Mouse (Mus musculus) embryonic facial prominence, embryonic 15.5 days (tissue): ENCODE measurements around the gene Lman2. TPM values are rescaled to one million over a fixed set of nuclear protein-coding genes. Genes with fewer than 3 reads are reported as not detected.

Experiments used
- ATAC-seq: fragments of 200-750 bp; cut with Nextera tagmentation; 2 replicates; pipeline ENCODE4 v1.8.0; 2017; ENCODE audit warnings: low read depth, moderate TSS enrichment; ENCODE audit not compliant: insufficient number of reproducible peaks, low FRiP score, low TSS enrichment
- H3K27ac ChIP-seq: fragments of 300-500 bp; sonication (generic); replicated peaks from 2 replicates; pipeline ENCODE4 v1.5.1; 2015; ENCODE audit warnings: mild to moderate bottlenecking, inconsistent platforms
- H3K27me3 ChIP-seq: fragments of 300-500 bp; sonication (generic); 2 replicates; pipeline ENCODE4 v1.6.1; 2015; ENCODE audit warnings: inconsistent platforms
- H3K36me3 ChIP-seq: fragments of 300-500 bp; sonication (generic); 2 replicates; pipeline ENCODE4 v1.6.1; 2015; ENCODE audit warnings: mild to moderate bottlenecking, inconsistent platforms
- H3K4me1 ChIP-seq: fragments of 300-500 bp; sonication (generic); 2 replicates; pipeline ENCODE4 v1.6.1; 2015; ENCODE audit warnings: inconsistent platforms
- H3K4me2 ChIP-seq: fragments of 300-500 bp; sonication (generic); replicated peaks from 2 replicates; pipeline ENCODE4 v1.6.1; 2015; ENCODE audit warnings: mild to moderate bottlenecking, inconsistent platforms
- H3K4me3 ChIP-seq: fragments of 300-500 bp; sonication (generic); replicated peaks from 2 replicates; pipeline ENCODE4 v1.5.1; 2015; ENCODE audit warnings: mild to moderate bottlenecking, inconsistent platforms
- H3K9ac ChIP-seq: fragments of 300-500 bp; sonication (generic); 2 replicates; pipeline ENCODE4 v1.6.1; 2015; ENCODE audit warnings: inconsistent platforms
- H3K9me3 ChIP-seq: fragments of 300-500 bp; sonication (generic); replicated peaks from 2 replicates; pipeline ENCODE4 v1.6.1; 2016; ENCODE audit warnings: inconsistent platforms
- WGBS: fragments of 180-500 bp; shearing (Covaris S2); methylation state at CpG from one replicate; pipeline ENCODE4 v1.1.7; 2015; 5-methylcytosine and 5-hydroxymethylcytosine counted together
- polyA plus RNA-seq: library from polyadenylated mRNA; unstranded; fragments of >200 nt; fragmentation: Nextera tagmentation; extraction: Ambion mirVana; gene quantifications from 2 replicates; pipeline ENCODE4 v1.2.1, GENCODE M21; 2015

Lman2 gene
- polyA plus RNA-seq, 1 experiment from 2014 or later, result 100.0 TPM

DNA sequence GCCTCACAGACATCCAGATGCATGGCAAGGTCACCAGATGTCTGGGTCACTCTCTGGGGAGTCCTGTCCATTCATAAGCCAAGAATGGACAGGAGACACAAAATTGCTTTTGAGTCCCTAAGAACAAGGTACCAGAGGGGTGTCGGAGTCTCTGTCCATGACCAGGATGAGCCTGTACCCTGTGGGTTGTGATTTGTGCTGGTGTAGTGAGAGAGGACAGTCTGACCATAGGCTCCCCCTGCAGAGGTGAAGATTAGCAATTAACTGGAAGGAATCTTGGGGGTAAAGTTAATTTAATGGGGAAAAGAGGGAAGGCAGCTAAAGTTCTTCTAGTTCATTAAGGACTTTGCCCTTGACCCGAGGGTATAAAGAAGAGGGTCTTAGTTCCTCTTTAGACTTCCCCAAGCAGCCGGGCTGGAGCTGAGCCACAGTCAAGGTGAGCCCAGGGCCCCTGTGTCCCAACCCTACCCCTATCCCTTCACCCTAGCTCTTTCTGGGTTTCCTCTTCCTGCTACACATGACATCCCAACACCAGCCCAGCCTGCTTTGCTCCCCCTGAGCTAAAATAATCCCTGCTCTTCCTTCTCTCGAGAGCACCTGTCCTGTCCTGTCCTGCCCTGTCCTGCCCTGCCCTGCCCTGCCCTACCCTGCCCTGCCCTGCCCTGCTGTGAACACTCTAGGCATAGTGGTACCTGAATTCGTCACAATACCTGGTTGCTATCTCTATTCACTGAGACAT, 36.9 kb upstream of the Lman2 start:
- H3K36me3 ChIP-seq, result no peaks in the 10 kb centered on the region
- WGBS, result 67% methylated on average over 5 of the region's 5 CpGs
- H3K4me1 ChIP-seq, result no peaks in the 10 kb centered on the region
- no peaks in the 10 kb centered on the region for H3K9me3 ChIP-seq
- H3K4me3 ChIP-seq, result no peak overlapping the region
- H3K27ac ChIP-seq, result no peak overlapping the region; the same call in 1 of the 2 replicates
- no peak overlapping the region for H3K4me2 ChIP-seq
- H3K9ac ChIP-seq, result no peak overlapping the region
- ATAC-seq, result no peak
- H3K27me3 ChIP-seq, result 0 out of 2 replicates have a peak, but pooled peaks cover 3% of the 10 kb centered on the region

- H3K4me2 ChIP-seq, result no peak within 1 kb of the TSS
- H3K27ac ChIP-seq, result no peak within 1 kb of the TSS
- H3K9ac ChIP-seq, result no peak within 1 kb of the TSS
- H3K36me3 ChIP-seq, result no peaks in the 10 kb centered on the region
- WGBS, result 79% methylated on average over 1 of the region's 1 CpGs
- 0 out of 2 replicates have a peak, but pooled peaks cover 3% of the 10 kb centered on the region for H3K27me3 ChIP-seq
- no peak for ATAC-seq
- H3K4me1 ChIP-seq, result no peaks in the 10 kb centered on the region
- H3K9me3 ChIP-seq, result no peaks in the 10 kb centered on the region
- no peak within 1 kb of the TSS for H3K4me3 ChIP-seq
Observed at GRCm38 (mm10) chr13:55398088-55398487, 35.5 kb upstream of the Lman2 start, which contains the start of gene Slc34a1. Gene Slc34a1, plus strand, starts transcription at chr13:55398187.

GRCm38 (mm10) chr13:55392933-55393332, 30.4 kb upstream of the Lman2 start:
- Histone ChIP-seq H3K27ac (no peak overlapping the region), H3K4me2 (no peak overlapping the region), H3K9ac (no peak overlapping the region), H3K36me3 (no peaks in the 10 kb centered on the region), H3K9me3 (no peaks in the 10 kb centered on the region), H3K4me3 (no peak overlapping the region), H3K27me3 (no peaks in the 10 kb centered on the region), H3K4me1 (no peaks in the 10 kb centered on the region)
- no peak for ATAC-seq
- 69% methylated on average over 4 of the region's 4 CpGs for WGBS

- no peak overlapping the region for H3K9ac ChIP-seq
- 68% methylated on average over 1 of the region's 1 CpGs for WGBS
- no peak overlapping the region for H3K27ac ChIP-seq
- H3K4me2 ChIP-seq, result no peak overlapping the region
- no peak for ATAC-seq
- no peaks in the 10 kb centered on the region for H3K36me3 ChIP-seq
- no peaks in the 10 kb centered on the region for H3K9me3 ChIP-seq
- H3K27me3 ChIP-seq, result no peaks in the 10 kb centered on the region
- H3K4me3 ChIP-seq, result no peak overlapping the region
- no peaks in the 10 kb centered on the region for H3K4me1 ChIP-seq
Observed at GRCm38 (mm10) chr13:55391626-55392029, 29.0 kb upstream of the Lman2 start.

DNA sequence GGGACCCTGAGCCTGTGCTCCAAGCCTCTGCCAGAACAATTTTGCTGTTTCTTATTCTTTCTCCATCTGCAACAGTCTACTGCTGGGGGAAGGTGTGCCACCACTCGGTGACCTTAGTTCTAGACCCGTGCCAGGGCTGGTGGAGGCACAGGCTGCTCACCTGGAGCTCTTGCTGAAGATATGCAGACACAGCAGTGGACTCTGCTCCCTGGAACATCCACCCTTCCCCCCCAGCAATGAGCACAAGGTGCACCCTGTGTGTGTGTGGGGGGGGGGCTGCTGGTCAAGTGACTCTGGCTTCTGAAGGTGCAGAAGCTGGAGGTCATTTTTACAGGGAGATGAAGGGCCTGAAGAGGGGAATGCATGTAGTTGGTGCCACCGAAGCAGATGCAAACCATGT, 28.1 kb upstream of the Lman2 start:
- ATAC-seq, result no peak
- Histone ChIP-seq H3K36me3 (no peaks in the 10 kb centered on the region), H3K27ac (no peak overlapping the region), H3K27me3 (no peaks in the 10 kb centered on the region), H3K4me1 (no peaks in the 10 kb centered on the region), H3K9ac (no peak overlapping the region), H3K4me3 (no peak overlapping the region), H3K4me2 (no peak overlapping the region), H3K9me3 (no peaks in the 10 kb centered on the region)
- 83% methylated on average over 3 of the region's 3 CpGs for WGBS

- Histone ChIP-seq H3K27ac (no peak overlapping the region), H3K27me3 (peaks cover 40% of the 10 kb centered on the region)
- 81% methylated on average over 4 of the region's 4 CpGs for WGBS
Observed at GRCm38 (mm10) chr13:55381790-55382189, 19.2 kb upstream of the Lman2 start.

DNA sequence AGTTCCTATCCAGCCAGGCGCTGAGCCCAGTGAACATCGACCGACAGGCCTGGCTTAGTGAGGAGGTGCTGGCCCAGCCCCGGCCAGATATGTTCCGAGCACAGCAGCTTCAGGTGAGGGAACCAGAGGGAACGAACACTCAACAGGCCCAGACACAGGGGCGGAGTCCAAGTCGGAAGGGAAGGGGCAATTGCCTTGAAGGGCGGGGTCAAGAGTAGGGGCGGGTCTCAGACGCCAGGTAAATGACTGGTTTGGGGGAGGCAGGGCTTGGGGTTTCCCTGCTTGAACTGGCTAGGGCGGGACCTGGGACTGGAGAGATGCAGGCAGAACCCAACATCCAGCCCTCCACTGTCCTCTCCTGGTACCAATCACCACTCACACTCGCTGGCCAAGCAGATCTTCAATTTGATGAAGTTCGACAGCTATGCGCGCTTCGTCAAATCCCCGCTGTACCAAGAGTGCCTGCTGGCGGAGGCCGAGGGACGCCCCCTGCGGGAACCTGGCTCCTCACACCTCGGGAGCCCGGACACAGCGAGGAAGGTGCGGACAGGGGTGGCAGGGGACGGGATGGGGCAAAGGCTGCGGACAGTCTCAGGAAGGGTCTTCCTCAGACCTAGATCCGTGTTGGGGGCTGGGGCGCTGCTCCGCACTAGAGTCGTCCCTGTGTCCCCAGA, 16.5 kb upstream of the Lman2 start:
- 7% methylated on average over 32 of the region's 32 CpGs for WGBS
- Histone ChIP-seq H3K9me3 (no peaks in the 10 kb centered on the region), H3K9ac (peak overlapping the region; percentile 4; the same call in 1 of the 2 replicates), H3K4me2 (peak overlapping the region; percentile 41), H3K4me3 (peak overlapping the region; percentile 21; the same call in 1 of the 2 replicates), H3K36me3 (no peaks in the 10 kb centered on the region), H3K27me3 (peaks cover 46% of the 10 kb centered on the region), H3K27ac (no peak overlapping the region), H3K4me1 (0 out of 2 replicates have a peak, but pooled peaks cover 6% of the 10 kb centered on the region)
- ATAC-seq, result no peak

More at GRCm38 (mm10) chr13:55381790-55382189, 19.2 kb upstream of the Lman2 start:
- no peaks in the 10 kb centered on the region for H3K36me3 ChIP-seq
- no peak overlapping the region for H3K4me3 ChIP-seq
- H3K9me3 ChIP-seq, result no peaks in the 10 kb centered on the region
- H3K9ac ChIP-seq, result no peak overlapping the region
- ATAC-seq, result no peak
- H3K4me1 ChIP-seq, result 0 out of 2 replicates have a peak, but pooled peaks cover 6% of the 10 kb centered on the region
- H3K4me2 ChIP-seq, result no peak overlapping the region

GRCm38 (mm10) chr13:55375877-55376276, 13.3 kb upstream of the Lman2 start:
- 0 out of 2 replicates have a peak, but pooled peaks cover 6% of the 10 kb centered on the region for H3K4me1 ChIP-seq
- peaks cover 40% of the 10 kb centered on the region for H3K27me3 ChIP-seq

GRCm38 (mm10) chr13:55374206-55374924, 11.8 kb upstream of the Lman2 start:
- Histone ChIP-seq H3K27me3 (peaks cover 26% of the 10 kb centered on the region), H3K4me2 (no peak overlapping the region), H3K27ac (no peak overlapping the region), H3K36me3 (no peaks in the 10 kb centered on the region), H3K9me3 (no peaks in the 10 kb centered on the region), H3K4me3 (no peak overlapping the region), H3K9ac (no peak overlapping the region), H3K4me1 (peaks cover 8% of the 10 kb centered on the region; the same call in 1 of the 2 replicates)
- 63% methylated on average over 6 of the region's 6 CpGs for WGBS
- no peak for ATAC-seq

More at GRCm38 (mm10) chr13:55375877-55376276, 13.3 kb upstream of the Lman2 start:
- no peak overlapping the region for H3K4me2 ChIP-seq
- 60% methylated on average over 2 of the region's 2 CpGs for WGBS
- ATAC-seq, result no peak
- H3K9me3 ChIP-seq, result no peaks in the 10 kb centered on the region
- no peak overlapping the region; the same call in 1 of the 2 replicates for H3K9ac ChIP-seq
- no peak overlapping the region for H3K4me3 ChIP-seq
- H3K36me3 ChIP-seq, result no peaks in the 10 kb centered on the region
- H3K27ac ChIP-seq, result no peak overlapping the region

DNA sequence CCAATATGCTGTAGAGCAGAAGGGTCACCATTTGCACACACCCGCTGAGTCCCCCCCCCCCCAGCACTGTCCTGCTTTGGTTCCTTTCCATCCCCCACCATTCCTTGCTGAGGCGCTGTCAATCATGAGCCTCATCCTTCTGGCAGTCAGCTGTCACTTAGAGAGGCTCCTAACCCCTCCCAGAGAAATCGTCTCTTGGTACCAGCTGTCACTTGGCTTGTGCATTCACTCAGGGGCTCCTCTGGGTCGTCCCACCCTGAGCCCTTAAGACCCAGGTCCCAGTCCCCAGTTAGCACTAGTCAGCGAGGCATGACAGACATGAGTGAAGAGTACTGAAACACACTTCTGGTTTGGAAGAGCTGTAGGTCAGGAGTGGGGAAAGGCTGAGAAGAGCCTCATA, 9.2 kb upstream of the Lman2 start:
- Histone ChIP-seq H3K9ac (no peak overlapping the region), H3K4me1 (peaks cover 5% of the 10 kb centered on the region; the same call in 1 of the 2 replicates), H3K4me3 (no peak overlapping the region), H3K36me3 (no peaks in the 10 kb centered on the region), H3K9me3 (no peaks in the 10 kb centered on the region), H3K27ac (no peak overlapping the region), H3K4me2 (no peak overlapping the region), H3K27me3 (peaks cover 10% of the 10 kb centered on the region)
- no peak for ATAC-seq
- 37% methylated on average over 5 of the region's 5 CpGs for WGBS
